Mouse (Mus musculus) neural tube, postnatal 0 days (tissue): ENCODE measurements around the gene Prkcz. TPM values are rescaled to one million over a fixed set of nuclear protein-coding genes. Genes with fewer than 3 reads are reported as not detected.

Experiments
- polyA plus RNA-seq: library from polyadenylated mRNA; unstranded; fragments of >200 nt; fragmentation: Nextera tagmentation; extraction: Ambion mirVana; gene quantifications from 2 replicates; pipeline ENCODE4 v1.2.1, GENCODE M21; 2015

The Prkcz gene
- 88.3 and 99.5 TPM in 2 replicates for polyA plus RNA-seq

GRCm38 (mm10) chr4:155361303-155361791, at the start of gene Prkcz:
Gene Prkcz, minus strand, starts transcription at chr4:155361361.

GRCm38 (mm10) chr4:155409058-155409776, 48.1 kb upstream of the Prkcz start, which contains the start of gene Cfap74:
Gene Cfap74, plus strand, starts transcription at chr4:155409190.

GRCm38 (mm10) chr4:155397511-155398221, 36.5 kb upstream of the Prkcz start, which contains the start of gene Gabrd:
Gene Gabrd, minus strand, starts transcription at chr4:155398112.

GRCm38 (mm10) chr4:155249648-155250351, 111.4 kb downstream of the Prkcz start, which contains the start of gene Faap20:
Gene Faap20, plus strand, starts transcription at chr4:155249802.

GRCm38 (mm10) chr4:155222552-155222840, 138.7 kb downstream of the Prkcz start, which contains the start of gene Ski:
Gene Ski, minus strand, starts transcription at chr4:155222592.

Other genes starting within 250 kb of the Prkcz start
- 11.4 and 12.1 TPM in 2 replicates for gene Ski, start 138.8 kb downstream of the Prkcz start, polyA plus RNA-seq
- 63.2 and 64.3 TPM in 2 replicates for gene Faap20, start 111.6 kb downstream of the Prkcz start, polyA plus RNA-seq
- 0.23 and 0.33 TPM in 2 replicates for gene Gabrd, start 36.8 kb upstream of the Prkcz start, polyA plus RNA-seq
- 5.1 and 5.9 TPM in 2 replicates for gene Cfap74, start 47.8 kb upstream of the Prkcz start, polyA plus RNA-seq
- 0.45 and 1.1 TPM in 2 replicates for gene Tmem52, start 107.8 kb upstream of the Prkcz start, polyA plus RNA-seq
- 1,042 and 1,084 TPM in 2 replicates for gene Gnb1, start 130.0 kb upstream of the Prkcz start, polyA plus RNA-seq
- gene Nadk, start 201.0 kb upstream of the Prkcz start, polyA plus RNA-seq = 56.6 and 58.5 TPM in 2 replicates
- 11.4 and 12.9 TPM in 2 replicates for gene Slc35e2, start 240.1 kb upstream of the Prkcz start, polyA plus RNA-seq